Mouse (Mus musculus): ENCODE measurements around the gene Kdm4b.

GRCm38 (mm10) chr17:56405856-56406840 lies 80.3 kb downstream of the Kdm4b start:
- no peak for TF ChIP-seq CTCF (IDR thresholded peaks at IDR 0.05; ENCODE audit: borderline replicate concordance, extremely low read depth, insufficient read depth, insufficient read length)
- no peak for TF ChIP-seq POLR2A (IDR thresholded peaks at IDR 0.05; ENCODE audit: borderline replicate concordance, extremely low read depth, insufficient read depth, insufficient read length, poor library complexity, severe bottlenecking)

Measured in brain, embryonic 14.5 days (tissue).